Mouse (Mus musculus) spleen, postnatal 4 days (tissue): ENCODE measurements around the gene Gpr18.

ENCODE experiments used
- DNase-seq, 2 experiments: peaks; one replicate each; pipeline ENCODE4 v3.0.0; 2022; ENCODE audit warnings: low spot score in 2 of 2

Gene Gpr18

GRCm38 (mm10) chr14:121922731-121923130, 7.2 kb upstream of the Gpr18 start:
- DNase-seq, result no peak

- DNase-seq, result no peak
Observed at GRCm38 (mm10) chr14:121922016-121922415, 6.4 kb upstream of the Gpr18 start.

GRCm38 (mm10) chr14:121920511-121921124, 5.0 kb upstream of the Gpr18 start:
- DNase-seq, result peak in 1 of 2 experiments; percentile 61

- no peak for DNase-seq
Observed at GRCm38 (mm10) chr14:121919752-121920151, 4.2 kb upstream of the Gpr18 start.

GRCm38 (mm10) chr14:121918266-121918665, 2.7 kb upstream of the Gpr18 start:
- no peak for DNase-seq

- DNase-seq, result no peak
Observed at GRCm38 (mm10) chr14:121916311-121917094, 922 bp upstream of the Gpr18 start.

- no peak for DNase-seq
Observed at GRCm38 (mm10) chr14:121915143-121915542, 438 bp downstream of the Gpr18 start.

- no peak for DNase-seq
Observed at GRCm38 (mm10) chr14:121912501-121912900, 3.1 kb downstream of the Gpr18 start.

GRCm38 (mm10) chr14:121909868-121910267, 5.7 kb downstream of the Gpr18 start:
- no peak for DNase-seq

- no peak for DNase-seq
Observed at GRCm38 (mm10) chr14:121906992-121907681, 8.4 kb downstream of the Gpr18 start.

- no peak for DNase-seq
Observed at GRCm38 (mm10) chr14:121906341-121906991, 9.1 kb downstream of the Gpr18 start.

- no peak for DNase-seq
Observed at GRCm38 (mm10) chr14:121904754-121905153, 10.8 kb downstream of the Gpr18 start.

GRCm38 (mm10) chr14:121903381-121903876, 12.2 kb downstream of the Gpr18 start:
- DNase-seq, result no peak

GRCm38 (mm10) chr14:121901511-121901910, 14.1 kb downstream of the Gpr18 start:
- no peak for DNase-seq

- no peak for DNase-seq
Observed at GRCm38 (mm10) chr14:121899071-121899470, 16.5 kb downstream of the Gpr18 start.

- DNase-seq, result no peak
Observed at GRCm38 (mm10) chr14:121898509-121898908, 17.1 kb downstream of the Gpr18 start.

- DNase-seq, result no peak
Observed at GRCm38 (mm10) chr14:121897773-121898172, 17.8 kb downstream of the Gpr18 start.

GRCm38 (mm10) chr14:121896126-121897090, 19.2 kb downstream of the Gpr18 start:
- no peak for DNase-seq

- no peak for DNase-seq
Observed at GRCm38 (mm10) chr14:121895316-121895715, 20.3 kb downstream of the Gpr18 start.

GRCm38 (mm10) chr14:121894511-121895135, 21.0 kb downstream of the Gpr18 start:
- DNase-seq, result no peak
